Mouse (Mus musculus) kidney, adult 2 months (tissue): ENCODE measurements around the gene Cdh1. TPM values are rescaled to one million over a fixed set of nuclear protein-coding genes. Genes with fewer than 3 reads are reported as not detected.
A peak's percentile ranks its signal among the peaks of the same experiment; 100 is the strongest.

Experiments
- DNase-seq: peaks from one replicate; pipeline ENCODE4 v3.0.0; 2021
- H3K27ac ChIP-seq: fragments of 200-500 bp; 2 replicates; pipeline ENCODE4 v1.5.1; 2012; ENCODE audit warnings: low read depth, low read length, control low read depth, inconsistent platforms; ENCODE audit not compliant: insufficient read depth
- H3K27me3 ChIP-seq: fragments of 200-500 bp; replicated peaks from 2 replicates; pipeline ENCODE4 v1.6.1; 2012; ENCODE audit warnings: mild to moderate bottlenecking, moderate library complexity, low read length, inconsistent platforms; ENCODE audit not compliant: control insufficient read depth, insufficient read depth
- H3K36me3 ChIP-seq: fragments of 200-500 bp; 2 replicates; pipeline ENCODE4 v1.6.1; 2012; ENCODE audit warnings: mild to moderate bottlenecking, moderate library complexity, low read length, inconsistent platforms; ENCODE audit not compliant: control insufficient read depth, insufficient read depth
- H3K4me1 ChIP-seq: fragments of 200-500 bp; 2 replicates; pipeline ENCODE4 v1.6.1; 2011; ENCODE audit warnings: low read length; ENCODE audit not compliant: control insufficient read depth, insufficient read depth
- H3K4me3 ChIP-seq: fragments of 200-500 bp; 2 replicates; pipeline ENCODE4 v1.5.1; 2011; ENCODE audit warnings: mild to moderate bottlenecking, low read depth, low read length, control low read depth; ENCODE audit not compliant: insufficient read depth
- CTCF ChIP-seq: fragments of 200-500 bp; conservative IDR thresholded peaks from 2 replicates; pipeline ENCODE4 v1.5.1; 2011; ENCODE audit warnings: low read depth, mild to moderate bottlenecking, control low read depth, low read length, moderate library complexity, mixed read lengths; ENCODE audit not compliant: insufficient read depth, insufficient read length
- POLR2A ChIP-seq: fragments of 200-500 bp; IDR thresholded peaks from one replicate; pipeline ENCODE4 v1.6.1; 2011; ENCODE audit warnings: low read depth, low read length, control low read depth
- WGBS: fragments of 180-500 bp; shearing (Covaris S2); methylation state at CpG from one replicate; pipeline ENCODE4 v1.1.7; 2018; 5-methylcytosine and 5-hydroxymethylcytosine counted together
- polyA plus RNA-seq: library from polyadenylated mRNA; depleted of rRNA; stranded (reverse); fragments of >200 nt; gene quantifications from 2 replicates; pipeline ENCODE4 v1.2.3, GENCODE M21; 2012

Gene Cdh1
- polyA plus RNA-seq, 1 experiment = 68.7 TPM

DNA sequence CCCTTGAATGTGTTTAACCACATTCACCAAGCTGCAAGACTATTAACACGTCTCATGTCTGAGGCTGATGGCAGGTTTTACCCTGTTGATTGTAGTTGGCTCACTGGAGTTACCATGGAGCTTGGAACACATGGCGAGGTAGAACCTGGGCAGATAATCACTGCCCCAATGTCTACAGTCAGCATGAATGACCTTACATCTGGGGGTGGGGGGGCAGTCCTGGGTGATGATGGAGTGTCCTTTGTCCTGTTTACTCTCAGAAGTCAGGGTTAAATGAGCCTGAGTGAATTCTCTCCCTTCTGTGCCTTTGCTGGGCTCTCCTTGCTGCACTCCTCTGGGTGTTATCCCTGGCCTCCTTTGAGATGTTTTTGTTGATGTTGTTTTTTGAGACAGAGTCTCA is 39.0 kb downstream of the Cdh1 start:
- TF ChIP-seq CTCF = no peak
- no peak for TF ChIP-seq POLR2A
- H3K4me3 ChIP-seq = no peak overlapping the region
- no peaks in the 10 kb centered on the region for H3K27me3 ChIP-seq
- WGBS = 44% methylated on average over 2 of the region's 2 CpGs
- DNase-seq = no peak
- no peak overlapping the region for H3K27ac ChIP-seq
- peaks cover 25% of the 10 kb centered on the region; the same call in 1 of the 2 replicates for H3K4me1 ChIP-seq
- no peaks in the 10 kb centered on the region for H3K36me3 ChIP-seq

DNA sequence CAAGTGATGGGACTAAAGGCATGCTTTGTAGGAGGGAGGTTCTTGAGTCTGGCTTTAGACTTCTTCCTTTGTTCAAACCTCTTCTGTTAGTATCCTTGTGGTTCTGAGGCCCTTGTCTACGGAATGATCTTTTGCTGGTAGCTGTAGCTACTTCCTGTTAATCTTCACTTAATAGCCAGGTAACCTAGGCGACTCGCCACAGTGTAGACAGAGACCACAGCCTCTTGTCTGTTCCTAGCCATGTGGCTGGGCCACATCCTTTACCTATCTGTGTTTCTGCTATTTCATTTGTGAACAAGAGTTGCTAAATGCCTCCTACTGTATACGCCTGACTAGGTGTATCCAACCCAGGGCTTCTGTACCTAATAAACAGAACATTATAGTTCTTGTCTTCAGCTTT is 39.9 kb downstream of the Cdh1 start:
- Histone ChIP-seq H3K36me3 (no peaks in the 10 kb centered on the region), H3K27ac (no peak overlapping the region; the same call in 1 of the 2 replicates), H3K4me1 (peaks cover 23% of the 10 kb centered on the region; the same call in 1 of the 2 replicates), H3K27me3 (no peaks in the 10 kb centered on the region), H3K4me3 (no peak overlapping the region)
- WGBS = 66% methylated on average over 4 of the region's 4 CpGs
- DNase-seq = no peak
- TF ChIP-seq POLR2A (no peak), CTCF (no peak)

DNA sequence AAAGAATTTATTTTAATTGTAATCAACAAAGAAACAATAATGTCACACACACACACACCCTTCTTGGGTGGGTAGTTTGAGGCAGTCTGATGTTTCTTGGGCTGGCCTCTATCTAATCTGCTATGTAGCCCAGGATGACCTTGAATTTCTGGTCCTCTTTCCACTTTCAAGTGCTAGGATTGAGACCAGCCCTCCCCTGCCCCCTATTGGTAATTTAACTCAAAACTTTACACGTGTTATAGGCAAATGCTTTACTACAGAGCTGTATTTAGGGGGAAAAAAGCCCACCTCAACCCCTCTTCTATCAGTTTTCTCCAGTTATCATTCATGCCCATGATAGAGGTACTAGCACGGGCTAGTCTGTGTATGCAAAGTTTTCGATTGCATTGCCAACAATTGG is 41.8 kb downstream of the Cdh1 start:
- H3K4me3 ChIP-seq = no peak overlapping the region
- DNase-seq = no peak
- H3K4me1 ChIP-seq = peaks cover 16% of the 10 kb centered on the region; the same call in 1 of the 2 replicates
- no peak overlapping the region for H3K27ac ChIP-seq
- H3K36me3 ChIP-seq = no peaks in the 10 kb centered on the region
- no peaks in the 10 kb centered on the region for H3K27me3 ChIP-seq
- WGBS = 72% methylated on average over 3 of the region's 3 CpGs
- TF ChIP-seq CTCF (0 out of 2 replicates have a peak, but pooled peaks have one; percentile 17), POLR2A (no peak)

DNA sequence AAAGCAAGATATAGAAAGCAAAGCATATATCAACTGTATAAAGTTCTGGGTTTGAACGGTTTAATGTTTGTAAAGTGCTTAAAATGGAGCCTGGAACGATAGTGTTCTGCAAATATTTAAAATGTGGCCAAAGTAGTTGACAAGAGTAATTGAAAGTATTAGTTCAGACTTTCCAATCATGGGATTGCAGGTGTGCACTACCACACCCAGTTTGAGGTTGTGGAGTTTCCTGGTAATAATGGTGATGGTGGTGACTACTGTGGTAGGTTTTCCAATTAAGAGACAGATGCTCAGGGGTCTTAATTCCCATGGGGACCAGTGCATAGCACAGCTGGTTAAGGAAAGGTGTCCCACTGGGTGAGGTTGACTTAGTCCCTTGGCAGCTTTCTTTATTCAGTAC is 43.0 kb downstream of the Cdh1 start:
- no peaks in the 10 kb centered on the region for H3K36me3 ChIP-seq
- no peak overlapping the region for H3K4me3 ChIP-seq
- H3K27me3 ChIP-seq = no peaks in the 10 kb centered on the region
- no peak overlapping the region for H3K27ac ChIP-seq
- no peak for TF ChIP-seq CTCF
- TF ChIP-seq POLR2A = no peak
- peaks cover 13% of the 10 kb centered on the region; the same call in 1 of the 2 replicates for H3K4me1 ChIP-seq
- WGBS = 89% methylated on average over 2 of the region's 2 CpGs
- no peak for DNase-seq

DNA sequence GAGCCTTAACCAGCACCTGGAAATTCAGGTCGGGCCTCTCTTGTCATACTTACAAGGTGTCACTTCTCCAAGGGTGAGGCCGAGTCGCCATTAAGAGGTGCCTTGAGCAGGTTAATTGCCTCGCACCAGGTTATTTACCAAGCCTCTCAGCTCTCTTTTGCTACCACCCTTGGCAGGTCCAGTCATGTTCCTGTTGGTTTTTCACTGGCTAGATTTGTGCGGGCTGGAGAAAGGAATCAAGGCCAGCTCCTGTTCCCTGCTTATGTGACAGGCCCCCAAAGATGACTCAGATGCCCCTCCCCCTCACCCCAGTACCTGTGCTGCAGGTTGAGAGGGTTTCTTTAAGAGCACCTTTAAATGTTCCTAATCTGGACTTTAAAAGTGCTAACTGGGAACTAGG is 43.6 kb downstream of the Cdh1 start:
- no peak overlapping the region; the same call in 1 of the 2 replicates for H3K27ac ChIP-seq
- 60% methylated on average over 5 of the region's 5 CpGs for WGBS
- no peak overlapping the region for H3K4me3 ChIP-seq
- H3K27me3 ChIP-seq = no peaks in the 10 kb centered on the region
- TF ChIP-seq CTCF (no peak), POLR2A (no peak)
- no peaks in the 10 kb centered on the region for H3K36me3 ChIP-seq
- peaks cover 10% of the 10 kb centered on the region; the same call in 1 of the 2 replicates for H3K4me1 ChIP-seq
- no peak for DNase-seq

DNA sequence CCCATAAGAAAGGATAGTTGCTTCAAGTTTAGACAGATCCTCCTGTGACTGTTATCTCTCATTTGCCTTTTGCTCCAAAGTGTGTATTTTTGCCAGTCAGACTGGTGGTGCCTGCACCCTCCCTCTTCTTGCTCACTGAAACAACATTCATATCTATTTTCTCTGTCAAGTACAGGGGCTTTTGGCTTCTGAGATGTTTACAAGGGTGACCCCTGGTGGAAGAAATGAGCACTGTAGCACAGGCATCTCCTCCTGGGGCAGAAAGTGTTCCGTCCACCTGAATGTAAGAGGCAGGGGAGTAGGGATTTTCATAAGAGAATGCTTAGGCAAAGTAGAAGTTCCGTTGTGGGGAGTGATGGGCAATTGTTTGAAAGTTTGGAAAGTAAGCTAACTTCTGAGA is 44.2 kb downstream of the Cdh1 start:
- Histone ChIP-seq H3K4me3 (no peak overlapping the region), H3K4me1 (peaks cover 4% of the 10 kb centered on the region; the same call in 1 of the 2 replicates), H3K27ac (peak overlapping the region; percentile 13; the same call in 1 of the 2 replicates), H3K36me3 (no peaks in the 10 kb centered on the region), H3K27me3 (no peaks in the 10 kb centered on the region)
- TF ChIP-seq CTCF (peak; percentile 78), POLR2A (no peak)
- WGBS = 31% methylated on average over 2 of the region's 2 CpGs
- peak; percentile 83 for DNase-seq

DNA sequence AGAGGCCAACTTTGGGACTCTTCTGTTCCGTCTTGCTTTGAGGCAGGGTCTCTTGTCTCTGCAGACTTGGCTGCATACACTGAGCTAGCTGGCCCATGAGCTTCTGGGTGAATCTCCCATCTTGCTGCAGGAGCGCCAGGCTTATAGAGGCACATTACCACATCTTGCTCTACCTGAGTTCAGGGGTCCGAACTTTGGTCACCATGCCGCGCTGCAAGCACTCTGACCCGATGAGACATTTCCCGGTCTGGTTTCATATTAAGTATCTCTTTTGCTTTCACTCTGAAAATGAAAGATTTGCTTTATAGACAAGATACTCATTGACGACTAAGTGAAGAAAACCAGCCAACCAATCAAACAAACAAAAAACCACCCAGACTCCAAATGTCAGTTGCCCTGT is 45.3 kb downstream of the Cdh1 start:
- TF ChIP-seq CTCF = no peak
- no peak for TF ChIP-seq POLR2A
- H3K4me3 ChIP-seq = no peak overlapping the region
- no peaks in the 10 kb centered on the region for H3K36me3 ChIP-seq
- H3K27ac ChIP-seq = no peak overlapping the region
- H3K4me1 ChIP-seq = peaks cover 3% of the 10 kb centered on the region; the same call in 1 of the 2 replicates
- no peaks in the 10 kb centered on the region for H3K27me3 ChIP-seq
- 77% methylated on average over 8 of the region's 8 CpGs for WGBS
- peak; percentile 61 for DNase-seq

DNA sequence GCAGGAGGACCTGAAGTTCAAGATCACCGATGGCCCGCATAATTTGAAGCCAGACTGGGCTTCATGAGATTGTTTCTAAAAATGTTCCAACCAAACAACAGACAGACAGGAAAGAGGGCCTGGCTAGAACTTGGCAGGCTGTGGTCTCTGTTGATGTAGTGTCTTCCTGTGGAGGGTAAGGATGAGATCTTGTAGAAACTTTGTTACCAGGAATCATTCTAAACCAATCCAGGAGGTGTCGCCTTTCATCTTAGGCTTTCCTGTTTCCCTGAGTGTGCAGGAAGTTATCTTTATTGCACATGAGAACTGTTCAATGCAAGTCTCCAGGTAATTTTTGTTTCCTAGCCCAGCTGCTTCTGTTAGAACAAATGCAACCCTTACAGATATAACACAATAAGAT is 48.8 kb downstream of the Cdh1 start:
- H3K36me3 ChIP-seq = peaks cover 2% of the 10 kb centered on the region; the same call in 1 of the 2 replicates
- WGBS = 66% methylated on average over 3 of the region's 3 CpGs

More for the DNA sequence above, 48.8 kb downstream of the Cdh1 start:
- Histone ChIP-seq H3K4me1 (no peaks in the 10 kb centered on the region), H3K27ac (no peak overlapping the region), H3K4me3 (no peak overlapping the region), H3K27me3 (no peaks in the 10 kb centered on the region)
- no peak for TF ChIP-seq CTCF
- DNase-seq = no peak
